Mouse (Mus musculus) frontal cortex, adult 2 months (tissue): ENCODE results near the gene Upf3a. TPM values are rescaled to one million over a fixed set of nuclear protein-coding genes. Genes with fewer than 3 reads are reported as not detected.
"Not testable (repeated sequence)": the region's sequence is repeated elsewhere in the genome, so short reads cannot be mapped to it uniquely, and the experiment has no call there.

ENCODE experiments used
- DNase-seq, 2 experiments: peaks; one replicate each; pipeline ENCODE4 v3.0.0; 2022; ENCODE audit warnings: low spot score in 1 of 2; ENCODE audit errors: extremely low spot score in 1 of 2
- polyA plus RNA-seq: library from polyadenylated mRNA; depleted of rRNA; stranded (reverse); fragments of >200 nt; gene quantifications from 2 replicates; pipeline ENCODE4 v1.2.3, GENCODE M21; 2012; rRNA removed

The Upf3a gene
- polyA plus RNA-seq: 41.9 and 44.1 TPM in 2 replicates

DNA sequence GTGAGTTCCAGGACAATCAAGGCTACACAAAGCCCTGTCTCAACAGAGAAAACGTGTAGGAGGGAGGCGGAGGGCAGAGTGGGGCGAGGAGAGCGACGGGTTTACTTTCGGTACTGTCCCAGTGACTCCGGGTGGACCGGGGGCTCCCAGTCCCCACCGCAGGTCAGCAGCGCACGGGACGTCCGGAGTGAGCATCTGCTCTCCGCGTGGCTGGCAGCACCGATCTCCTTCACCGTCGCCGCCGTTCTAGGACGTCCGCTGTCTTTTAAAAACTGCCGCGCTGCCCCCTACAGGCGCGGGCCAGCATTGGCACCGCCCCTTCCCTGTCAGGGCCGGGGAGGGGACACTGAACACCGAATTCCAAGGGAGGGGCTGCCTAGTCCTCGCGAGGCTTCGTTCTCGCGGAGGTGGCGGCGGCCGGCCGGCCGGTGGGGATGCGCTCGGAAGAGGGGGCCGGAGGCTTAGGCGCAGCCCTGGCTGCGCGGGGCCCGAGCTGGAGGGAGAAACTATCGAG is at the start of gene Upf3a:
Upf3a (plus strand) TSS at position 366 of the 514 bp plus-strand sequence.
- peak; percentile 77 to 90 for DNase-seq

DNA sequence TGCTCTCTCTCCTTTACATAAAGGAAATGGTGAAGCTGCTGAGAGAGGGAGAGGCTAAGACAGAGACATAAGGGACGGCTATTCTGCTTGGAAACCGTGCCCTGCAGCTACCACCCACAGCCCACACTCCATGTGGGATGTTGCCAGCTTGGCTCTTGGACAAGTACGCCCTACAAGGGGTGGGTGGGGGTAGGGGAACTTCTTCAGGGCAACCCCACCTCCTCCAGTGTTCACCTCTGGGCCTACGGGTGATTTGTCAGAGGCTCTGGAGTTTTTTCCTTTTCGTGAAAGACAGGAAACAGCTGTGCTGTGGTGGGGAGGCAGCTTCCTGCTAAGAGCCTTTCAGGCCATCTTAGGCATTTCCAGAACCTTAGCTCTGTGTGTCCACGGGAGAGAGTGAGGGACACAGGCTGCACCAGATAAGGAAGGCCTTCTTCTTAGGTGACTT is 45.1 kb upstream of the Upf3a start:
- DNase-seq: peak in 1 of 2 experiments; percentile 47

DNA sequence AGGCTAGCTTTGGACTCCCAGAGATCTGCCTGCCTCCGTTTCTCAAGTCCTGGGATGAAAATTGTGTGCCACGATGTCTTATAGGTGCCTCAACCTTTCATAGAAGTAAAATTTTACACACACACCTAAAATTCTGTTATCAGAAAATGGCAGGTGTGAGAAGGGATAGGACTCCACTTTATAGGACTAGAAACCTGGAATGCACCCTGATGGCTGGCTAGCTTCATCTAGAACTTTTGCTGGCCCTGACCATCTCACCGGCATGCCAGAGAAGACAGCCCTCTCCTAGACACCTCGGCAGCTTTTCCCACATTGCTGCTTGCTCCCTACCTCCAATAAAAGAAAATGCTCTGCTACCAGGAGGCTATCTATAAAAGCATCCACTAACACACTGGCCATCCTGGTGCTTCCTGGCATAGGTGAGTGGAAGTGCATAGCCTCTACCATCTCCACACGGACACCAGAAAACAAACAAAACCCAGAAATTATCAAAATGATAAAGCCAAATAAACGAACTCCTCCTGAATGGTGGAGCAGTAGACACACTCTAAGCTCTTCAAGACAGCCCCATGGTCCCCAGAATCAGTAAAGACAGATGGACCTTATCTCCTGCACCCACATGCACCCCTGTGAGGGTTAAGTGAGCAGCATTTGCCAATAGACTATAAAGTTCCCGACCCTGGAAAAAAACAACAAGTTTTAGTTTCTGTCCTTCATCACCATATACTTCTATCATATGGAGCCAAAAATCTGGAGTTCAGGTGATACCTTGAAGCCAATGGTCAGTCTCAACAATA is 44.4 kb upstream of the Upf3a start:
- no peak for DNase-seq

DNA sequence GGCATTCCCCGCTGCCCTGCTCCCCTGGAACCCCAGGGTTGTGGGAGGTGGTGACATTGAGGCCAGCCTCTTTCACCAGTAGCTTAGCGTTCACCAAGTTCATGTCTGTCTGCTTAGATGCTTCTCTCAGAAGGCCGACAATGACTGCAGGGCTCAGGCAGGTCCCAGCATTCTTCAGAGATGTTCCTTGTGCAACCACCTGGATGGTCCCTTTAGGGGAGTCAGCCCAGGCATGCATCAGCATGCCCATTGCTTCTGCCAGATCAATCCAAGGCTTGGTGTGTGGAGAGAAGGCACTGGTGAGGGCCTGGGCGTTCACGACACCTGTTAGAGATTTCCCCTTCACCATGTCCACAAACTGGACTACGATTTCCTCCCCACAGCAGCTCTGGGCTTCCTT is 39.2 kb upstream of the Upf3a start:
- DNase-seq: not testable (repeated sequence)

DNA sequence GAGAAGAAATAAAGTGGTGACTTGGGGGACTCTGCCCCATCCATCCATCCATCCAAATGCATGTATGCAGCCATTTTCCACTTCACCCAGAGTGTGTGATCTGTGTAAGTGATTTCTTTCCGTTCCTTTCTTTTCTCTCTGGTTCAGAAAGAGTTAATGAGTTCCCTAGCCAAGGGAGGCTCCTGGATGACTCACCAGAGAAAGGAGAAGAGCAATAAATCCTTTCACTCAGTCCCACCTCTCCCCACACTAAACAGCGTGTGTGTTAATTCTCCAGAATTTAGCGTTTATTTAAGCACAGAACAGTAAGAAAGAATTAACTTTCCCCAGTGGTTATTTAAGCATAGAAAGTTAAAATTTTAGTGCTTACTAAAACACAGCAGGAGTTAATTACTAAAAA is 37.8 kb upstream of the Upf3a start:
- DNase-seq: no peak

DNA sequence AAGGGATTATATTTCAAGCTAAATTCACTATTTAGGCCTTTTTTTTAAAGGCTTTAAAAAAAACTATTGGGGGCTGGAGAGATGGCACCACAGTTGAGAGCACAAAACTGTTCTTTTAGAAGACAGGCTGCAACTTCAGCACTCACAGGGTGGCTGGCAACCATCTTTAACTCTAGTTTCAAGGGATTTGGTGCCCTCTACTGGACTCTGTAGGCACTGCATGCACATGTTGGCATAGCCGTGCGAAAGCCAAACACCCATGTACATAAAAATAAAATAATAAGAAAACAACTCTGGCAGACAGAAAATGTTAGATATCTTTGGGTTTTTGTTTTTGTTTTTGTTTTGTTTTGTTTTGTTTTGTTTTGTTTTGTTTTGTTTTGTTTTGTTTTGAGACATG is 31.7 kb upstream of the Upf3a start:
- peak in 1 of 2 experiments; percentile 77 for DNase-seq

DNA sequence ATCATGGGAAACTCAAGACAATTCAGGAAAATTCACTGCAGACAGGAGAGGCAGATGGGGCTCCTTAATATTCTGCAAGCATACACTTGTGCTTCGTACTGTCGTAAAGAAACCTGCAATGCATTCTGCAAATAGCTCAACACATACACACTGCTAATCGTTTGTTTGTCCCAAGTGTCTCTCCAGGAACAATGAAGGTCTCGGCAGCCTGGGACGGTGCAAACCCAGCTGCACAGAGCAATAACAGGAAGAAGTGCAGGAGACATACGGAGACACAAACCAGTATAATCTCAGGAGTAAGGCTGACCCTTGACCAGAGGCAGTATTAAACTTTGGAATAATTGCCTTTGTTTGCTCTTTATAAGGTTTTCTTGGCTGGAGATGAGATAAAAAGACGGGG is 28.9 kb upstream of the Upf3a start:
- no peak for DNase-seq

DNA sequence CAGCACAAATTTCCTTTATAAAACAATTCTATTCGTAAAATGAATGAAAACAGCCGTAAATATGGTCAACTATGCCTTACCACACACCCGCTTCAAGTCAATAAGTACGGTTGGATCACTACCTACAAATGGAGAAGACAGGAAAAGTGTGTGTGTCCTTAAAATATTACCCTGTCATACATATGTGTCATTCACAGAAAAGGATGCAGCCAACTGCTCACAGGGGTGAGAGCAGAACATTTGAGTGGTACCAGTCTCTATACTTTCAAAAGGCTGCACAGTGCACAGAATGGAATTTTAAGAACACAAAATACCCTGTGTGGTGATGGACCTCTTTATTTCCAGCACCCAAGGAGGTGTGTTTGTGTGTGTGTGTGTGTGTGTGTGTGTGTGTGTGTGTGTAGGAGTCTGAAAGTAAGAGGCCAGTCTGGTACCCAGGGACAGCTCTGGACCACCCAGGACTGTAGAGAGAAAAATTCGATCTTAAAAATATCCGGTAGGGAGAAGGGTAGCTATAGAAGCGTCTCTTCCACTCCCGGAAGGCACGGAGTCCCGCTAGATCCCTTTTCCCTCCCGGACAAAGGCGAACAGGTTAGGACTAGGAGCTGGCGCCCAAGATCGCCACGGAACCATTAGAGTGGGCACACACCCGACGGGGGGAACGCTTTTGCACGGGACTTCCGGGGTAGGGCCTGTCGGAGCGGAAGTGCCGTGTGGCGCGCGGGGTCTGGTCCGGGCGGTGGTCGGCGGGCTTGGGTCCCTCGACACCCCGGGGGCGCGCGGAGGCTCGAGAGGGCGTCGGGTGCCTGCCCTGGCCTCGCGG is 28.2 kb upstream of the Upf3a start, which contains the start of gene Cdc16:
Cdc16 (plus strand) TSS at position 695 of the 823 bp plus-strand sequence.
- DNase-seq: peak; percentile 49 to 94

DNA sequence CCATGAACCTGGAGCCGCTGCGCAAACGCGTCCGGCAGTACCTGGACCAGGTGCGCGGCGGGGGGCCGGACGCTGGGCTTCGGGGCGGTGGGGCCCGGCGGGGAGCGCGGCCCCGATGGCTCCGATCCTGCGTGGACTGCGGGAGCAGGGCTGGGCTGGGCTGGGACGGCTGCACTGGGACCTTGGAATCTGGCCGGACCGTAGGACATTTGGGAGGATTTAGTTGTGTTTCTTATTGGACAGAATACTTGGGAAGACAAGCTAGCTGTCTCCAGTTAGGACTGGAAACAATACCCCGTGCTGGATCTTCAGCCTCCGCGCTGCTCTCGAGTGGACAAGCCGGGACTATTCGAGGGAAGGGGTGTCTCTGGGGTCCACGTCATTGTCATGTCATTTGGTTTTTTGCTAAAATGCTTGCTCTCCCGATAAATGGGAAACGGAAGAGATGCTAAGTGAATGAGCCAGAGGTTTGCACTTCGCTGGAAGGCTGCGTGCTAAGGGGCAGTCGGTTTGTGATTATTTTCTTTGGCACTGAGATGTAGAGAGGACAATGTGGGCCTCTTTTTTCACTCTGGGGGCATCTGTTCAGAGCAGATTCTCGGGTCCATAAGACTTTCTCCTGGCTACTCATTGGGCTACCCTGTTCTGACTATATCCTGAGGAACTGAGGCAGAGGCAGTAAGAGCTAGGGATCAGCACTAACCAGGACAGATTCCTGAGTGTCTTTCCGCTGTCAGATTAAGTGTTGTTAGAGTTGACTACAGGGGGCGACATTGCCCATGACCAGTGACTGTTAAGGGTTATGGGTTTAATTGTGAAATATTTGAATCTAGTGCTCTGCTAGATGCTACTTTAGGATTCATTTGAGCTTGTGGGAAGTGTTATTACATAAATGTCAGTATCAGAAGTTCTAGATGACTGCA is 27.3 kb upstream of the Upf3a start:
- peak in 1 of 2 experiments; percentile 40 for DNase-seq

DNA sequence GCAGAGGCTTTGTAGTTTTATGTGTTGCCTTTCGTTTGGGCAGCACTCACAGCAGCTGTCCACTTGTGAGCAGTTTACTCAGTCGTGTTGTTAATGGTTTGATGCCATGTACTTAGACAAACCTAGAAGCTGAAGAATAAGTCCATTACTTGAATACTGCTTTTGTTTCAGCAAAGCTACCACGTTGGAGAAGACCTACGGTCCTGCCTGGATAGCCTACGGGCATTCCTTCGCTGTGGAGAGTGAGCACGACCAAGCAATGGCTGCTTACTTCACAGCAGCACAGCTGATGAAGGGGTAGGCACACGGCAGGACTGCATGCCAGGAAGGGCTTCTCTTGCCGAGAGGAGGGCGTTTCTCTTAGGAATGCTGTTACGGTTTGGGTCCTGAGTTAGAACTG is 16.2 kb upstream of the Upf3a start:
- DNase-seq: no peak

DNA sequence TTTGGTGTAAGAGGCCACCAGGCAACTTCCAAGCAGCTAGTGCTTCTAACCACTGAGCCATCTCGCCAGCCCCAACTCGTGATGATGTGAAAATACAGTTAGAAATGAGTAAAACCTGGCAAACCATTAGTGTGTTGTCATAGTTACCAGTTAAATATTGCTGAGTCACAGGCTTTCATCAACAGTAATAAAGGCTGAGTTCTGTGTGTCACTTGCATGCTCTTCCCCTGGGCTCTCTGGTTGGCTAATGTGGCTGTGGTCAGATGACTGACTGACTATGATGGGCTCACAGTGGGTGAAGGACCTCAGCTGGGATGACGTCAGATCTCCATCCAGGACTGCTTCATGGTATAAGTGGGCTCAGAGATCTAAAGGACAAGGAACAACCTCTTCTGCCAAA is 4.9 kb upstream of the Upf3a start:
- no peak for DNase-seq

DNA sequence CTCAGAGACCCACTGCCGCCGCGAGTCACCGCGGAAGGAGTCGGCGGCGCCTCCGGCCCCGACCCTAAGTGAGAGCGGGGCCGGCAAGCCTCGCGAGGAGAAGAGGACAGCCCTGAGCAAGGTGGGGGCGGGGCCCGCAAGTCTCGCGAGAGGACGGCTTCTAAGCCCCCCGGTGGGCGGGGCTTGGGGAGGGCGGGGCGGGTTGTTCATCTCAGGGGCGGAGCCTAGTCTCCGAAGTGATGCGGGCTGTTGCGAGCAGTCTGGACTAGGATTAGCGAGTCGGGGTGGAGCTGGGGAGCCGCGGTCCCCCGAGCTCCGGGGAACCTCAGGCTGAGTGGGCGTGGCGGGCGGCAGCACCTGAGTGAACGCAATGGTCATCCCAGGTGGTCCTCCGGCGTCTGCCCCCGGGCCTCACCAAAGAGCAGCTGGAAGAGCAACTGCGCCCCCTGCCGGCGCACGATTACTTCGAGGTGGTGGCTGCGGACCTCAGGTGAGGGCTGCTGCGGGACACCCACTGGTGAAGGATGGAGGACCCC is 417 bp downstream of the Upf3a start:
- DNase-seq: peak; percentile 77 to 96

DNA sequence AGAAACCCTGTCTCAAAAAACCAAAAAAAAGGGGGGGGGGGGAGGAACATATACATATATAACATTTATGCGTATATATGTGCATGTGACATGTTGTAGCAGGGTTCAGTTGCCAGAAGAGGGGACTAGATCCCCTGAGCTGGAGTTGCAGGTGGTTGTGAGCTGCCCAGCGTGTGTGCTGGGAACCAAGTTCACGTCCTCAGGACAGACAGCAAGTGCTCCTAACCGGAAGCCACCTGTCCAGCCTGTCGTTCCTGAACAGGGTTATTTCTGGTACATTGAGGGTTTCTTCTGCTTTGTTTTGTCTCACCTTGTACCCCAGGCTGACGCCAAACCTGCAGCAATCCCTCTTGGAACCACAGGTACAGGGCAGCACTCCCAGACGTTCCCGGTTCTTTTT is 4.2 kb downstream of the Upf3a start:
- no peak for DNase-seq

DNA sequence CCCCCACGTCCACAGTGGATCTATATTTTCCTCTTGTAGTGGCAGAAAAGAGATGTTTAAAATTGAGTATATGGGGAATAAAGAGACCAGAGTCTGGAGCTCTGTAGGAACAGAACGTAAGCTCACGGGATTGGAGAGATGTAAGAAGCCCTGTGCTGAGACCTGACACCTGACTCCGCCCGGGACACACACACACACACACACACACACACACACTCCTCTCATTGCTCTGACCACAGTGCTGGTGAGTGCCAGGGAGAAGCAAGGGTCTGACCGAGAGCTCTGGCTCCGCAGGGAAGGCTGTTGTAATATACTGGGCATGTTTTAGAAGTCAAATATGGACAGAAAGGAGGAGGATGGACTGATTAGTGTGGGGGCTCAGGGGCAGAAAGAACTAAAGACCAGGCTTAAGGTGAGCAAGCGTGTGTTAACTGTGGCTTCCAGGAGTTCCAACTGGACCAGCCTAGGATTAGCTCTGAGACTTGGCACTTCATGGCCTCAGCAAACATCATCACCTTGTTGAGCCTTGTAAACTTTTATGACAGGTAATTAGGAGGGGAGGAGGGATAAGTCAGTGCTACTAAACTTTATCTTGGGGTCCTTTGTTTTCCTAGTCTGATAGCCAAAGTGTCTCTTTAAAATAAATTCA is 7.8 kb downstream of the Upf3a start:
- DNase-seq: no peak

DNA sequence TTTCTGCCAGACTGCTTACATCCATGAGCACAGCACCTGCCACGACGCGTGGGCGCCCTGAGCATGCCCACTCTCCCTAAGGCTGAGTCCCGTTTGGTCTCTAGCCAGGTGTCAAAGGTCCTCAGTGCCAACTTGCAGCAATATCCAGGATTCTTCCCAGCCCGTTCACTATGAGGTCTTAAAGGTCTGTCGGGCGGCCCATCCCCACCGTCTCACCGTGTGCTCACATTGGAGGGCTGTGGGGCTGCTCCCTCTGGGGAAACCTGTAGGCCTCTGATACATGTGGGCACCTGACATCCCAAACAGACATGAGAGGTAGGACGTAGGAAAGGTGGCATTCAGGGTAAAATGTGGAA is 8.3 kb downstream of the Upf3a start:
- no peak for DNase-seq

DNA sequence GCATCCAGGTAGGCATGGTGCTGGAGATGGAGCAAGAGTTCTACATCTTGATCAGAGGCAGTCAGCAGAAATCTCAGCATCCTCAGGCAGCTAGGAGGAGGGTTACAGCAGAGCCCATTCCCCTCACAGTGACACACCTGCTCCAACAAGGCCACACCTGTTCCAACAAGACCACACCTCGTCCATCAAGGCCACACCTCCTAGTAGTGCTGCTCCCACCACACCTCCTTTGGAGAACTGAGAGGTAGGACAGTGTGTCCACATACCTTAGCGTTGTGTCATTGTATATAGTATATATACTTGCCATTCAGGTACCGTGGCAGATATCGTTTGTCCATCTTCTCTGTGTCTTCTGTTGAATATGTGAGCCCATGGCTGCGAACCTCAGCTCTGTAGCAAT is 12.3 kb downstream of the Upf3a start:
- DNase-seq: no peak

DNA sequence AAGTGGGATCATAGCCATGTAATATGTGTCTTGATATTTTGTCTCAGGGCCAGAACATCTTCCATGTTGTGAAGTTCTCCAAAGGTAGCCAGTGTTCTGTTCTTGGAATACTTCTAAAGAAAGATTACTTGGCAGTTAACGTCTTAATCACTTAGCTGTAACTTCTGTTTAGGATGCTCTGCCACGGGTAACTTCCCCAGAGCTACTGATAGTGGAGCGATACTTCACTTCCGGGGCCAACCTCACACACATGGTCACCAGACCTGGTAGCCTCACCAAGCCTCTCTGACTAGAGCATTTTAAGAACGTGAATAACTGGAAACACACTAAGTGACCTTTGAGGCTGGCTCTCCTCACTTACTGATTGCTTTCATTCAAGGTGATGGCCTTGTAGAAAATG is 14.2 kb downstream of the Upf3a start:
- no peak for DNase-seq

DNA sequence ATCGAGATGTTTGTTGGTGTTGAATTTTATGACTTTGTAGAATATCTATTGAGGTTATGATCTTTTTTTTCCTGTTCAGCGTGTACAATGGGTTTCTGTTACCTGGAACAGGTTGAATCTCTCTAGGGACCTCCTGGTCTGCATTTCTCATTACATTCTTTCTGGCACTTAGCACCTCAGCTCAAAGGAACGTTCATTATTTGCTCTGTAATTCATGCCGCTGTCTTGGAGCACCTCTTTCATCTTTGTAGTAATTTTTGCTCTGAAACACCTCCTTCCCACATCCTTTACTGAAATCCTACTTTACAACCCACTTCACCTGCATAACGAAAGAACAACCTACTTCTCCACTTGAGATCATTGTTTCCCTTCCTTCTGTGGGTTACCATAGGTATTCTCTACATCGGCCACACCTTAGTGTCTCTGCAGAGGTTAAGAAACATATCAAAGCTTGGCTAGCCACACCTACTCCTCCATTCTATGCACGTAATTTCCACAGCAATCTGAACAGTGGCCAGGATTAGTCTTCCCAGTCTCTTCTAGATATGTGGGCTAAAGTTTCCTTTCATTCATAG is 43.3 kb downstream of the Upf3a start:
- no peak for DNase-seq

DNA sequence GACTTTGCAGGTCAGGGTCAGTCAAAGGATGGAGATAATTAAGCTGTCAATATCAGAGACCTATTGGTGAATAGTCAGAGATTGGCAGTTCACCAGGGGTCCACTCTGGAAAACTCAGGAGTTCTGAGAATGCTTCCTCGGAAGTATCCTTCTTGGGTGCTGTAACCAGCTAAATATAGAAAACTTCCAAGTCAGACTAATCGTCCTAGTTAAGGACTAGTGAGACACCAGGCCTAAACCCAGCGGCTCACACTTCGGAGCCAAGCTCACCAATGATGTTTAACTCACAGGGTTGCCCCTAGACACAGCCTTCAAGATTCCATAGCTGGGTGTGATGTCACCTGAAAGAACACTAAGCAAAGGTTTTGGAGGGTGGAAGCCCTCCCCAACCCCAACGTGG is 52.9 kb downstream of the Upf3a start, which contains the start of gene AF366264:
AF366264 (minus strand) TSS at position 101 of the 400 bp plus-strand sequence.
- DNase-seq: not testable (repeated sequence)
